Mouse (Mus musculus): Measurements from ENCODE around the gene Syne1. TPM values are rescaled to one million over a fixed set of nuclear protein-coding genes. Genes with fewer than 3 reads are reported as not detected.
A peak's percentile ranks its signal among the peaks of the same experiment; 100 is the strongest.

Gene Syne1
- polyA plus RNA-seq, 1 experiment from 2014 or later: 5.7 TPM

GRCm38 (mm10) chr10:5176371-5176770 is 374.9 kb downstream of the Syne1 start:
- H3K4me2 ChIP-seq: no peak overlapping the region

GRCm38 (mm10) chr10:5170425-5170824 is 380.9 kb downstream of the Syne1 start:
- no peak for ATAC-seq (replicated peaks; ENCODE audit: low FRiP score)
- no peak for DNase-seq (ENCODE audit: low spot score)

More at GRCm38 (mm10) chr10:5176371-5176770, 374.9 kb downstream of the Syne1 start:
- H3K9me3 ChIP-seq (ENCODE audit: control insufficient read depth, low read length): no peaks in the 10 kb centered on the region
- DNase-seq (ENCODE audit: low spot score) (no peak), ATAC-seq (replicated peaks; ENCODE audit: low FRiP score) (no peak)
- H3K27me3 ChIP-seq (replicated peaks; ENCODE audit: control insufficient read depth, insufficient read depth, low read length): no peaks in the 10 kb centered on the region
- no peak overlapping the region for H3K9ac ChIP-seq (ENCODE audit: low read depth, low read length)
- H3K27ac ChIP-seq (ENCODE audit: low read depth, low read length): no peak overlapping the region
- H3K36me3 ChIP-seq (ENCODE audit: control insufficient read depth, insufficient read depth, low read length): no peaks in the 10 kb centered on the region
- H3K4me1 ChIP-seq (replicated peaks; ENCODE audit: control insufficient read depth, insufficient read depth, low read length): no peaks in the 10 kb centered on the region; the same call in 1 of the 2 replicates
- no peak overlapping the region for H3K4me3 ChIP-seq (ENCODE audit: low read depth, low read length)
- 34% methylated on average over 2 of the region's 2 CpGs for WGBS

GRCm38 (mm10) chr10:5167481-5167880 is 383.8 kb downstream of the Syne1 start:
- H3K27me3 ChIP-seq (replicated peaks; ENCODE audit: control insufficient read depth, insufficient read depth, low read length): no peaks in the 10 kb centered on the region
- H3K36me3 ChIP-seq (ENCODE audit: control insufficient read depth, insufficient read depth, low read length): peaks cover 3% of the 10 kb centered on the region; the same call in 1 of the 2 replicates
- no peak overlapping the region for H3K4me3 ChIP-seq (ENCODE audit: low read depth, low read length)
- H3K27ac ChIP-seq (ENCODE audit: low read depth, low read length): no peak overlapping the region
- 75% methylated on average over 3 of the region's 3 CpGs for WGBS
- DNase-seq (ENCODE audit: low spot score) (no peak), ATAC-seq (replicated peaks; ENCODE audit: low FRiP score) (no peak)
- H3K9me3 ChIP-seq (ENCODE audit: control insufficient read depth, low read length): peaks cover 2% of the 10 kb centered on the region; the same call in 1 of the 2 replicates
- no peak overlapping the region for H3K9ac ChIP-seq (ENCODE audit: low read depth, low read length)
- no peak overlapping the region for H3K4me2 ChIP-seq
- H3K4me1 ChIP-seq (replicated peaks; ENCODE audit: control insufficient read depth, insufficient read depth, low read length): peaks cover 4% of the 10 kb centered on the region

More at GRCm38 (mm10) chr10:5170425-5170824, 380.9 kb downstream of the Syne1 start:
- no peak overlapping the region for H3K4me2 ChIP-seq
- 55% methylated on average over 1 of the region's 1 CpGs for WGBS
- no peak overlapping the region for H3K4me3 ChIP-seq (ENCODE audit: low read depth, low read length)
- peaks cover 2% of the 10 kb centered on the region; the same call in 1 of the 2 replicates for H3K9me3 ChIP-seq (ENCODE audit: control insufficient read depth, low read length)
- H3K27ac ChIP-seq (ENCODE audit: low read depth, low read length): no peak overlapping the region
- peaks cover 3% of the 10 kb centered on the region; the same call in 1 of the 2 replicates for H3K36me3 ChIP-seq (ENCODE audit: control insufficient read depth, insufficient read depth, low read length)
- H3K4me1 ChIP-seq (replicated peaks; ENCODE audit: control insufficient read depth, insufficient read depth, low read length): peaks cover 2% of the 10 kb centered on the region
- no peak overlapping the region for H3K9ac ChIP-seq (ENCODE audit: low read depth, low read length)
- no peaks in the 10 kb centered on the region for H3K27me3 ChIP-seq (replicated peaks; ENCODE audit: control insufficient read depth, insufficient read depth, low read length)

- Histone ChIP-seq H3K36me3 (ENCODE audit: control insufficient read depth, insufficient read depth, low read length) (no peaks in the 10 kb centered on the region; the same call in 1 of the 2 replicates), H3K4me1 (replicated peaks; ENCODE audit: control insufficient read depth, insufficient read depth, low read length) (peaks cover 4% of the 10 kb centered on the region), H3K27me3 (replicated peaks; ENCODE audit: control insufficient read depth, insufficient read depth, low read length) (no peaks in the 10 kb centered on the region), H3K9me3 (ENCODE audit: control insufficient read depth, low read length) (no peaks in the 10 kb centered on the region), H3K9ac (ENCODE audit: low read depth, low read length) (no peak overlapping the region), H3K4me2 (no peak overlapping the region), H3K27ac (ENCODE audit: low read depth, low read length) (no peak overlapping the region), H3K4me3 (ENCODE audit: low read depth, low read length) (no peak overlapping the region)
- WGBS: 36% methylated on average over 5 of the region's 5 CpGs
- ATAC-seq (replicated peaks; ENCODE audit: low FRiP score) (peak; percentile 59), DNase-seq (ENCODE audit: low spot score) (no peak)
Measured at GRCm38 (mm10) chr10:5165439-5165838, 385.8 kb downstream of the Syne1 start.

GRCm38 (mm10) chr10:5163770-5164169 is 387.5 kb downstream of the Syne1 start:
- Histone ChIP-seq H3K4me1 (replicated peaks; ENCODE audit: control insufficient read depth, insufficient read depth, low read length) (peaks cover 4% of the 10 kb centered on the region), H3K9me3 (ENCODE audit: control insufficient read depth, low read length) (no peaks in the 10 kb centered on the region), H3K36me3 (ENCODE audit: control insufficient read depth, insufficient read depth, low read length) (no peaks in the 10 kb centered on the region), H3K4me2 (no peak overlapping the region), H3K27me3 (replicated peaks; ENCODE audit: control insufficient read depth, insufficient read depth, low read length) (no peaks in the 10 kb centered on the region), H3K9ac (ENCODE audit: low read depth, low read length) (no peak overlapping the region), H3K4me3 (ENCODE audit: low read depth, low read length) (no peak overlapping the region), H3K27ac (ENCODE audit: low read depth, low read length) (no peak overlapping the region)
- WGBS: 29% methylated on average over 6 of the region's 6 CpGs
- no peak for DNase-seq (ENCODE audit: low spot score)
- 0 out of 2 replicates have a peak, but pooled peaks have one; percentile 35 for ATAC-seq (replicated peaks; ENCODE audit: low FRiP score)

- no peaks in the 10 kb centered on the region for H3K36me3 ChIP-seq (ENCODE audit: control insufficient read depth, insufficient read depth, low read length)
- no peak overlapping the region for H3K9ac ChIP-seq (ENCODE audit: low read depth, low read length)
- H3K27me3 ChIP-seq (replicated peaks; ENCODE audit: control insufficient read depth, insufficient read depth, low read length): no peaks in the 10 kb centered on the region
- H3K4me2 ChIP-seq: no peak overlapping the region
- H3K4me3 ChIP-seq (ENCODE audit: low read depth, low read length): no peak overlapping the region
- H3K9me3 ChIP-seq (ENCODE audit: control insufficient read depth, low read length): no peaks in the 10 kb centered on the region
- no peak for ATAC-seq (replicated peaks; ENCODE audit: low FRiP score)
- H3K4me1 ChIP-seq (replicated peaks; ENCODE audit: control insufficient read depth, insufficient read depth, low read length): peaks cover 4% of the 10 kb centered on the region
- 72% methylated on average over 3 of the region's 3 CpGs for WGBS
- no peak for DNase-seq (ENCODE audit: low spot score)
- H3K27ac ChIP-seq (ENCODE audit: low read depth, low read length): no peak overlapping the region
Measured at GRCm38 (mm10) chr10:5163286-5163685, 388.0 kb downstream of the Syne1 start.

- Histone ChIP-seq H3K9ac (ENCODE audit: low read depth, low read length) (no peak overlapping the region), H3K4me1 (replicated peaks; ENCODE audit: control insufficient read depth, insufficient read depth, low read length) (peaks cover 4% of the 10 kb centered on the region), H3K36me3 (ENCODE audit: control insufficient read depth, insufficient read depth, low read length) (no peaks in the 10 kb centered on the region), H3K4me3 (ENCODE audit: low read depth, low read length) (no peak overlapping the region), H3K27me3 (replicated peaks; ENCODE audit: control insufficient read depth, insufficient read depth, low read length) (no peaks in the 10 kb centered on the region), H3K9me3 (ENCODE audit: control insufficient read depth, low read length) (no peaks in the 10 kb centered on the region), H3K4me2 (no peak overlapping the region), H3K27ac (ENCODE audit: low read depth, low read length) (no peak overlapping the region)
- DNase-seq (ENCODE audit: low spot score): no peak
- WGBS: 52% methylated on average over 12 of the region's 12 CpGs
- ATAC-seq (replicated peaks; ENCODE audit: low FRiP score): no peak
Measured at GRCm38 (mm10) chr10:5161394-5161872, 389.8 kb downstream of the Syne1 start.

GRCm38 (mm10) chr10:5159679-5160078 is 391.6 kb downstream of the Syne1 start:
- ATAC-seq (replicated peaks; ENCODE audit: low FRiP score) (no peak), DNase-seq (ENCODE audit: low spot score) (no peak)
- Histone ChIP-seq H3K4me2 (no peak overlapping the region), H3K9ac (ENCODE audit: low read depth, low read length) (no peak overlapping the region), H3K36me3 (ENCODE audit: control insufficient read depth, insufficient read depth, low read length) (no peaks in the 10 kb centered on the region), H3K9me3 (ENCODE audit: control insufficient read depth, low read length) (no peaks in the 10 kb centered on the region), H3K4me3 (ENCODE audit: low read depth, low read length) (no peak overlapping the region), H3K27ac (ENCODE audit: low read depth, low read length) (no peak overlapping the region), H3K4me1 (replicated peaks; ENCODE audit: control insufficient read depth, insufficient read depth, low read length) (no peaks in the 10 kb centered on the region), H3K27me3 (replicated peaks; ENCODE audit: control insufficient read depth, insufficient read depth, low read length) (no peaks in the 10 kb centered on the region)
- 60% methylated on average over 8 of the region's 8 CpGs for WGBS

GRCm38 (mm10) chr10:5153047-5153446 is 398.2 kb downstream of the Syne1 start:
- DNase-seq (ENCODE audit: low spot score) (no peak), ATAC-seq (replicated peaks; ENCODE audit: low FRiP score) (no peak)
- no peak overlapping the region for H3K9ac ChIP-seq (ENCODE audit: low read depth, low read length)
- no peaks in the 10 kb centered on the region for H3K27me3 ChIP-seq (replicated peaks; ENCODE audit: control insufficient read depth, insufficient read depth, low read length)
- WGBS: 86% methylated on average over 6 of the region's 6 CpGs
- H3K36me3 ChIP-seq (ENCODE audit: control insufficient read depth, insufficient read depth, low read length): peaks cover 2% of the 10 kb centered on the region; the same call in 1 of the 2 replicates
- H3K4me3 ChIP-seq (ENCODE audit: low read depth, low read length): no peak overlapping the region
- H3K4me1 ChIP-seq (replicated peaks; ENCODE audit: control insufficient read depth, insufficient read depth, low read length): no peaks in the 10 kb centered on the region
- no peak overlapping the region for H3K27ac ChIP-seq (ENCODE audit: low read depth, low read length)
- no peak overlapping the region for H3K4me2 ChIP-seq
- H3K9me3 ChIP-seq (ENCODE audit: control insufficient read depth, low read length): no peaks in the 10 kb centered on the region
